Mouse (Mus musculus) embryonic facial prominence, embryonic 11.5 days (tissue): Measurements from ENCODE around the gene Prkcq. TPM values are rescaled to one million over a fixed set of nuclear protein-coding genes. Genes with fewer than 3 reads are reported as not detected.

Experiments
- ATAC-seq: fragments of 200-750 bp; cut with Nextera tagmentation; replicated peaks from 2 replicates; pipeline ENCODE4 v1.8.0; 2017; ENCODE audit warnings: low read depth; ENCODE audit not compliant: insufficient number of reproducible peaks, low FRiP score, low TSS enrichment
- DNase-seq: peaks from one replicate; pipeline ENCODE4 v3.0.0-alpha.2; 2015; ENCODE audit warnings: low spot score
- H3K27ac ChIP-seq: fragments of 300-500 bp; sonication (generic); replicated peaks from 2 replicates; pipeline ENCODE4 v1.5.1; 2014; ENCODE audit warnings: mild to moderate bottlenecking, low read depth, low read length, control low read depth
- H3K27me3 ChIP-seq: fragments of 300-500 bp; sonication (generic); 2 replicates; pipeline ENCODE4 v1.6.1; 2014; ENCODE audit warnings: mild to moderate bottlenecking, low read length, moderate library complexity, mixed read lengths; ENCODE audit not compliant: control insufficient read depth, insufficient read depth
- H3K36me3 ChIP-seq: fragments of 300-500 bp; sonication (generic); replicated peaks from 2 replicates; pipeline ENCODE4 v1.6.1; 2014; ENCODE audit warnings: low read depth, mild to moderate bottlenecking, low read length, moderate library complexity, mixed read lengths; ENCODE audit not compliant: control insufficient read depth, insufficient read depth
- H3K4me1 ChIP-seq: fragments of 300-500 bp; sonication (generic); 2 replicates; pipeline ENCODE4 v1.6.1; 2014; ENCODE audit warnings: low read length, mixed read lengths; ENCODE audit not compliant: control insufficient read depth, insufficient read depth
- H3K4me2 ChIP-seq: fragments of 300-500 bp; sonication (generic); 2 replicates; pipeline ENCODE4 v1.6.1; 2014; ENCODE audit warnings: low read depth, mild to moderate bottlenecking, control low read depth, low read length, moderate library complexity
- H3K4me3 ChIP-seq: fragments of 300-500 bp; sonication (generic); 2 replicates; pipeline ENCODE4 v1.5.1; 2014; ENCODE audit warnings: low read depth, low read length, control low read depth
- H3K9ac ChIP-seq: fragments of 300-500 bp; sonication (generic); replicated peaks from 2 replicates; pipeline ENCODE4 v1.6.1; 2014; ENCODE audit warnings: mild to moderate bottlenecking, control low read depth, low read length
- H3K9me3 ChIP-seq: fragments of 300-500 bp; sonication (generic); replicated peaks from 2 replicates; pipeline ENCODE4 v1.6.1; 2016; ENCODE audit warnings: mild to moderate bottlenecking, low read length, inconsistent platforms, mixed read lengths; ENCODE audit not compliant: control insufficient read depth
- WGBS: fragments of 180-500 bp; shearing (Covaris S2); extraction: QIAGEN DNeasy Blood & Tissue Kit; methylation state at CpG from one replicate; pipeline ENCODE4 v1.1.7; 2014; 5-methylcytosine and 5-hydroxymethylcytosine counted together
- polyA plus RNA-seq: library from polyadenylated mRNA; unstranded; fragments of >200 nt; fragmentation: Nextera tagmentation; extraction: Ambion mirVana; gene quantifications from 2 replicates; pipeline ENCODE4 v1.2.1, GENCODE M21; 2014

The Prkcq gene
- polyA plus RNA-seq, 1 experiment from 2014 or later, result 2.8 TPM

DNA sequence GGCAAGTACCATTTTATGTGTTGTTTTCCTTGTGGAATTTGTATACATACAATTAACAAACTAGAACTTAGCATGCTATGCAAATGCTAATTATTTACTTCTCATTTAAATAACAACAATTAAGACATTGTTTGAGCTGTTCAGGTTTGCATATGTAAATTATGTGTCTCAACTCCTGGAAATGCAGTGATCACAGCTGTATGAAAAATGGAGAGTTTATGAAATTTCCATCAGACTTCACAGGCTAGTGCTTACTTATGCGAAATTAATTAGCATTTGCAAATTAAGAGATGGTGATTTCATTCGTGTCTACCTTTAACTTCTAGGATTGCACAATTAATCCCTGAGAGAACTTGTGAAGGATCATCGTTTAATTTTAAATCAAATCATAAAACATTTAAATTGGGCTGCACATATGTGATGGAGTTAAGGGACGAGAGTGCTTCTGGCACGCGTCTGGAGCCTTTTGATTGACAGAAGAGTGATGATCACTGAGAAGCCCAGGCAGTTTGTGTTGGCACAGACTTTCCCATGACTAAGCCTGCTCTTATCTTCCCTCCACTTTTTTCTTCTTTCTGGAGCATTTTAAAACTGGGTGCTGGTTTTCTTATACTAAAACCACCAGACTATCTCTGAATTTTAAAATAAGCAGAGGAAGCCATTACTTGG lies 20.1 kb upstream of the Prkcq start:
- no peak for DNase-seq
- ATAC-seq, result no peak
- WGBS, result 80% methylated on average over 6 of the region's 6 CpGs

DNA sequence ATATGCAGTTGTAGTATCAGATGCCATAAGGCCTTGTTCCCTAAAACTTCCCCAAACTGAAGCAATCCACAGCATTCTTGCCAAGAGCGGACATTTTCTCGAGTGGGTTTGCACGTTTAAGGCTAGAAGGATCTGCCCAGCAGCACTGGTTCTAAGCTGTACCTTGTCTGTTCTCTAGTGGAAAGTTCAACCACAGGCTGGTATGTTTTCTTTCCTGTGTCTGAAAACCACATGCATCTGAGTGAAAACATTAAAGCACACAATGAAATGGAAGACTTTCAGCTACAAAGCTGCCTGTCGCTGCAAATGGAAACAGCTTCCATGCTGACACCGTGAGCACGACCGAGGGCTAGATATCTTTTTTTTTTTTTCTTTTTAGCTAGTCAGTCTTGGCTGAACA lies 12.3 kb upstream of the Prkcq start:
- ATAC-seq (no peak), DNase-seq (no peak)
- H3K27ac ChIP-seq, result no peak overlapping the region
- no peak overlapping the region for H3K4me2 ChIP-seq
- no peak overlapping the region for H3K9ac ChIP-seq
- H3K9me3 ChIP-seq, result no peaks in the 10 kb centered on the region
- 91% methylated on average over 7 of the region's 7 CpGs for WGBS
- H3K27me3 ChIP-seq, result no peaks in the 10 kb centered on the region
- H3K4me3 ChIP-seq, result no peak overlapping the region
- H3K4me1 ChIP-seq, result no peaks in the 10 kb centered on the region
- H3K36me3 ChIP-seq, result no peaks in the 10 kb centered on the region

More for the DNA sequence above, 20.1 kb upstream of the Prkcq start:
- H3K9me3 ChIP-seq, result no peaks in the 10 kb centered on the region
- H3K36me3 ChIP-seq, result no peaks in the 10 kb centered on the region
- no peak overlapping the region for H3K4me3 ChIP-seq
- no peak overlapping the region for H3K9ac ChIP-seq
- no peaks in the 10 kb centered on the region for H3K27me3 ChIP-seq
- H3K4me2 ChIP-seq, result no peak overlapping the region
- H3K27ac ChIP-seq, result no peak overlapping the region
- no peaks in the 10 kb centered on the region for H3K4me1 ChIP-seq

DNA sequence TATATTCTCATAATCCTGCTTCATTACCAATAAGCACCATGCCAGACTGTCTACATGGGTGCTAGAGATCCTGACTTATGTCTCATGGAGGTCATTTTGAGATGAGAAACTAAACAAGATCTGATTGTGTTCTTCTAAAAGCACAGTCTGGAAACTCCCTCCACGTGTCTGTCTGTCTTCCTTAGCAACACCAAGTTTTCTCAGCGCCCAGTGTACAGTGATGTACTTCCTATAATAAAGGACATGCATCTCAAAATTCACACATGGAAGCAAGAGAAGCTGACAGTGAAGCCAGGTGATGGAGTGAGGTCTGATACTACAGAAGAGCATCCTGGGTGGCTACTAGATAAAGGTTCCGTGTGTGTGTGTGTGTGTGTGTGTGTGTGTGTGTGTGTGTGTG lies 11.2 kb upstream of the Prkcq start:
- Histone ChIP-seq H3K36me3 (no peaks in the 10 kb centered on the region), H3K4me3 (no peak overlapping the region), H3K9me3 (no peaks in the 10 kb centered on the region), H3K4me2 (no peak overlapping the region), H3K9ac (no peak overlapping the region), H3K4me1 (no peaks in the 10 kb centered on the region), H3K27ac (no peak overlapping the region), H3K27me3 (no peaks in the 10 kb centered on the region)
- WGBS, result 75% methylated on average over 3 of the region's 3 CpGs
- DNase-seq (no peak), ATAC-seq (no peak)

DNA sequence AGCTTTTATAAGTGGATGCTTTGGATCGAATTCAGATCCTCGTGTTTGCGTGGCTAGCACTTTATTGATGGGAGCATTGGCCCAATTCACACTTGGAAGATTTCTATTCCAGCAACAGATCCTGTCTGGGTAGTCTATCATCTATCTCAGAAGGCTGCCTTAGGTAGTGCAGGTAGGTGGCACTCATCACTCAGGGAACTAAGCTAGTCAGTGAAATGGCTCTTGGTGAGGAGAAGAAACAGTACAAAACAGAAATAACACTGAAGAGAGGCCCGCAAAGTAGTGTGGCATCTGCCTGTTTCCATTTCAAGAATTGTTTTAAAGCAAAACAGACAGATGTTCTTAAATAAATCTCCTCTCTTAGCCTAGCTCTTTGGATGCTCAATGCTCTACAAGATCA lies 10.6 kb upstream of the Prkcq start:
- Histone ChIP-seq H3K36me3 (no peaks in the 10 kb centered on the region), H3K9ac (no peak overlapping the region), H3K4me3 (no peak overlapping the region), H3K4me2 (no peak overlapping the region), H3K4me1 (no peaks in the 10 kb centered on the region), H3K27me3 (no peaks in the 10 kb centered on the region), H3K27ac (no peak overlapping the region), H3K9me3 (no peaks in the 10 kb centered on the region)
- no peak for ATAC-seq
- 78% methylated on average over 4 of the region's 4 CpGs for WGBS
- DNase-seq, result no peak

DNA sequence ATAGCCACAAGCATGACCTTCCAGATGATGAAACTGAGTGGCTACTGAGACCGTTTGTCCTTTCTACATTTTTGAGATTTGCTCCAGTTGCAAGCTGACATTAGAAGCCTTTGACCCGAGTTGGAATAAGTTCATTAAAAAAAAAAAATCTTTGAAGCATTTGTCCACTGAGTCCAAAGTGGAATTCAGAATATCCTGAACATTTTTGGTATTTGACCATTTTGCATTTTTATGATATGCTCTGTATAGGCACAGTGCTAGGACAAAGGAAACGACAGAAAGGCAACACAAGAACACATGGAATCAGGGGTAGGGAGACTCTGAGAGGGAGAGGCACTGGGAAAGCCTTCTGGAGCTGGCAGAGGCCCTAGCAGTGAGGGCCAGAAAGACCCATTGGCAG lies 9.2 kb upstream of the Prkcq start:
- Histone ChIP-seq H3K36me3 (no peaks in the 10 kb centered on the region), H3K27ac (no peak overlapping the region), H3K4me3 (no peak overlapping the region), H3K27me3 (no peaks in the 10 kb centered on the region), H3K4me2 (no peak overlapping the region), H3K4me1 (no peaks in the 10 kb centered on the region), H3K9me3 (no peaks in the 10 kb centered on the region), H3K9ac (no peak overlapping the region)
- 66% methylated on average over 3 of the region's 3 CpGs for WGBS
- ATAC-seq (no peak), DNase-seq (no peak)

DNA sequence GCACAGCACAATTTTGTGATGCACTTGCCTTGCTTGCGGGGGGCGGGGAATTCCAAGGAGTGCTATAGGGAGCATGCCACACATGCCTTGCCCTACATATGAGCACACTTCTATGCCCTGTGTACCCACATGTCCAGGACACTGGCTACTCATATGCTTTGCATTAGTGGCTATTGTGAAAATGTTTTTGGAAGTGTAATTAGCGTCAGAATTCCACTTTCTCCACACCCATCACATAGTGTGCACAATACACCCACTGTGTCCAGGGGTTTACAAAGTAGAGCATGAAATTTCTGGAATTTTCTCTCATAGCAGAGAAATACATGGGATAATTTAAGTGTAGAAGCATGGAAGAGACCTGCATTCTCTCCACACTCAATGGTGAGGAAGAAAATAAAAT lies 7.7 kb upstream of the Prkcq start:
- Histone ChIP-seq H3K9ac (no peak overlapping the region), H3K27ac (no peak overlapping the region), H3K9me3 (no peaks in the 10 kb centered on the region), H3K4me3 (no peak overlapping the region), H3K27me3 (no peaks in the 10 kb centered on the region), H3K4me2 (no peak overlapping the region), H3K4me1 (no peaks in the 10 kb centered on the region), H3K36me3 (no peaks in the 10 kb centered on the region)
- ATAC-seq, result peak; percentile 39; the same call in 1 of the 2 replicates
- DNase-seq, result no peak
- WGBS, result 72% methylated on average over 3 of the region's 3 CpGs

DNA sequence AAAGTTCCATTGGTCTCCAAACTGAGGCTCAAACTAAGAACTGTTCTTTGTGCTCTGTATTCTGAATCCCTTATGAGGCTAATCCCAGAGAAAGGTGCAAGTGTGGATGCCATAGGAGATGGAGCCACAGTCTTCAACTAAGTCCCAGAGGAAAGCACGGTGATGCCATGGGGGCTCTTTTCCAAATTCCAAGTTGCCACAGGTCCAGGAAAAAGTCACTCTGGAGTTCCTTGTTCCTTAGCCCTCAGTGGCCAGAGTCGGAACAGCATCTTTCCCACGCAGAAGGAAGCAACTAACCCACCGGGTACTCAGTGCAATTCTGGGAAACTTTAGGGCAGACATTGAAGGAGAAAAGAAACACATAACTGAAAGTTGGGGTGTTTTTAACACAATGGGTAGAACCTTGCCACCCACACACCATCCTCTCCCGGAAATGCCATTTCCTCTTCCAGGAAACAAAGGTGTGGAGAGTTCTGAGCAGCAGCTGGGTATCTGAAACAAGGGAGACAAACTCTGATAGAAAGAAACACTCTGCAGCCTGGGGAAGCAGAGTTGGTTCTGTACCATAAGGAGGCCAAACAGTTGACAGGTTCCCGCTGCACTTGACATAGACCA lies 2.1 kb upstream of the Prkcq start:
- ATAC-seq (no peak), DNase-seq (no peak)
- Histone ChIP-seq H3K36me3 (no peaks in the 10 kb centered on the region), H3K27me3 (peaks cover 2% of the 10 kb centered on the region), H3K4me1 (peaks cover 2% of the 10 kb centered on the region; the same call in 1 of the 2 replicates), H3K4me3 (no peak overlapping the region), H3K9me3 (no peaks in the 10 kb centered on the region), H3K27ac (no peak overlapping the region), H3K9ac (no peak overlapping the region), H3K4me2 (no peak overlapping the region)
- 74% methylated on average over 6 of the region's 6 CpGs for WGBS

DNA sequence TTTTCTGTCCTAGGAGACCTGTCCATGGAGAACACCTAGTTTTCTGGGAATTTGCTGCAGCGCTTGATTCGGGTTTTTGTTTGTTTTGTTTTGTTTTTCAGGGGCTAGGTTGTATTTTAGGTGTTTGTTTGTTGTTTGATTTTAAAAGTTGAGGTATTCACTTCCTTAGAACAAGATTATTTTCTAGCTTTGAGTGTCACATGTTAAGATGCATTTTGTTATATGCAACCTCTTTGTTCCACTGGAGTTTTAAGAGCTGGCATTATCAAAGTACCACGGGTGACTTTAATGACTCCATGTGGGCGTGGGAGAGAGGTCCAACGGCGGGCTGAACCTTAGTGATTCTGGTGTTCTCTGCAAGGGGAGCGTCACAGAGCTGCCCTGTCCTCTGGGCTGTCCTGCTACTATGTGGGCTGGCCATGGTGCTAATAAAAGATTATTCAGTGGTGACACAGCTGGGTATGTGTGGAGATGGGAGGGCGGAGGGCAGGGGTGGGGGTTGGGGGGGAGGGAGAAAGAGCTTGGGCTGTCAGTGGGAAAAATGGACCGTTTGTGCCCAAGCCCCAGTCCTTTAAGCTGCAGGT lies 1.0 kb downstream of the Prkcq start:
- peaks cover 2% of the 10 kb centered on the region; the same call in 1 of the 2 replicates for H3K4me1 ChIP-seq
- H3K27me3 ChIP-seq, result peaks cover 2% of the 10 kb centered on the region
- DNase-seq (peak; percentile 11), ATAC-seq (no peak)
- H3K4me2 ChIP-seq, result peak overlapping the region; percentile 67
- H3K36me3 ChIP-seq, result no peaks in the 10 kb centered on the region
- H3K4me3 ChIP-seq, result no peak overlapping the region
- H3K27ac ChIP-seq, result no peak overlapping the region
- 13% methylated on average over 9 of the region's 9 CpGs for WGBS
- no peaks in the 10 kb centered on the region for H3K9me3 ChIP-seq
- no peak overlapping the region for H3K9ac ChIP-seq
